Mouse (Mus musculus): ENCODE measurements around the gene Gsg1l. TPM values are rescaled to one million over a fixed set of nuclear protein-coding genes. Genes with fewer than 3 reads are reported as not detected.

The Gsg1l gene
- polyA plus RNA-seq, 1 experiment, result 0.20 TPM

DNA sequence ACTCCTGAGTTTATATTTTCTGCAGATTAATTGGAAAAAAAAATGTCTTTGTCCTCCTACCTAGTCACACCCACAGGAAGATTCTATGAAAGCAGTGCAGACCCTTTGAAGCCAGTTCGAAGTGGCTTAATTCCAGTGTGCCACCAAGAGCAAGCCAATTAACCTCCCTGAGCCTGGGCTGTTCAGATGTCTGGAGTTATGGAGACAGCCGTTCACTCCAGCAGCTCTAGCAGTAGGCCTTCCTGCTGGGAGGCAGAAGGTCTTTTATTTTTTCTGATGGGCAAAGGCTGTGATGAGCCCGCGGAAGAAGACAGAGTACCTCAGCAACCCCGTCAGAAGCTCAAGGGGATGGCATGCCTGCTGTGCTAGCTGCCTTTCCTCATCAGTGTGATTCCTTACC is 127.2 kb downstream of the Gsg1l start:
- 79% methylated on average over 5 of the region's 5 CpGs for WGBS

DNA sequence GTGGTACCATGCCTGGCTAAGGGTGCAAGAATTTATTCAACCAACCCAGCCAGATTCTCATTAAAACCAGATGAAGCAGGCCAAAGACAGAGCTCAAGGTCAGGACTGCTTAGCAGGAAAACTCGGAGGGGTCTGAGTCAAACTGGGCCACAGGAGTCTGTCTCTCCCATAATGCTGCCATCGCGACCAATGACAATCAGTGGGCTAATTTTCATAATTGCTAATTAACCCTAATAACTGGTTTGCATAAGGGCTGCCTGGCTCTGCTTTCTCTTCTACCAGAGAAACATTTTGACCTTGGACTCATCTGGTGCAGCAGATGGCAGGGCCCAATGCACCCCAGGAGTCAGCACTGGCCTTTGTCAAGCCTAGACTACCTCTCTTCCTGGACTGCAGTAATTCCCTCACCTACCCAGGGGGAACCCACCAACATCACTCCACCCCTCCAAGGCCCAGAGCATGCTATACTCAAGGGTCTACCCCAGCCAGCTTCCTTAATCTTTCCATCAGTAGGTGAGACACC is 127.8 kb downstream of the Gsg1l start:
- WGBS, result 76% methylated on average over 3 of the region's 3 CpGs
- no peaks in the 10 kb centered on the region for H3K27me3 ChIP-seq (ENCODE audit: control insufficient read depth, insufficient read depth, low read length)
- H3K36me3 ChIP-seq (ENCODE audit: control insufficient read depth, insufficient read depth, low read length), result no peaks in the 10 kb centered on the region
- no peak for TF ChIP-seq CTCF (IDR thresholded peaks at IDR 0.05; ENCODE audit: extremely low read depth, insufficient read length, insufficient replicate concordance, low read depth, low read length)
- H3K4me3 ChIP-seq (ENCODE audit: low read depth, low read length), result no peak overlapping the region
- no peak overlapping the region for H3K27ac ChIP-seq (ENCODE audit: insufficient read depth, low read depth, low read length)
- no peaks in the 10 kb centered on the region for H3K4me1 ChIP-seq (ENCODE audit: control insufficient read depth, insufficient read depth, insufficient read length, low read length)

More for the DNA sequence above, 127.2 kb downstream of the Gsg1l start:
- no peak for TF ChIP-seq POLR2A (IDR thresholded peaks at IDR 0.05; ENCODE audit: low read depth, low read length)
- no peak for TF ChIP-seq CTCF (IDR thresholded peaks at IDR 0.05; ENCODE audit: extremely low read depth, insufficient read length, insufficient replicate concordance, low read depth, low read length)
- no peak overlapping the region for H3K27ac ChIP-seq (ENCODE audit: insufficient read depth, low read depth, low read length)
- no peak overlapping the region for H3K4me3 ChIP-seq (ENCODE audit: low read depth, low read length)
- no peaks in the 10 kb centered on the region for H3K4me1 ChIP-seq (ENCODE audit: control insufficient read depth, insufficient read depth, insufficient read length, low read length)
- no peaks in the 10 kb centered on the region for H3K36me3 ChIP-seq (ENCODE audit: control insufficient read depth, insufficient read depth, low read length)
- no peaks in the 10 kb centered on the region for H3K27me3 ChIP-seq (ENCODE audit: control insufficient read depth, insufficient read depth, low read length)

DNA sequence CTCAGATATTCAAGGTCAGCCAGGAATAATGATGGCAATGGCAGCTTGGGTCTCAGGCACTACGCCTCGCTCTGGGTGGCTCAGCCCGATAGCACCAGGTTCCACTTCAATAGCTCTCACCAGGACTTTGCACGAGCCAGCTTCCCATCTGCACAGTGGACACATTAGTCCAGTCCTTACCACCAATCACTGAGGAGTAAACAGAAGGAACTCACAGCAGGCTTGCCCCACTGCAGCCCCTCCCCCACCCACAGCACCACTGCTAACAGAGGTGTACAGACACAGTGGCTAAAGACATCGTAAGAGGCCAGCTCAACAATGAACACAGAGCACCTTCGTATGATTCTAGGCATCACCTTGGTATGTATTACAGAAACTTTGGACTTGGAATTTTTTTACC is 128.4 kb downstream of the Gsg1l start:
- TF ChIP-seq CTCF (IDR thresholded peaks at IDR 0.05; ENCODE audit: extremely low read depth, insufficient read length, insufficient replicate concordance, low read depth, low read length) (no peak), POLR2A (IDR thresholded peaks at IDR 0.05; ENCODE audit: low read depth, low read length) (no peak)
- WGBS, result 71% methylated on average over 6 of the region's 6 CpGs
- H3K36me3 ChIP-seq (ENCODE audit: control insufficient read depth, insufficient read depth, low read length), result no peaks in the 10 kb centered on the region

DNA sequence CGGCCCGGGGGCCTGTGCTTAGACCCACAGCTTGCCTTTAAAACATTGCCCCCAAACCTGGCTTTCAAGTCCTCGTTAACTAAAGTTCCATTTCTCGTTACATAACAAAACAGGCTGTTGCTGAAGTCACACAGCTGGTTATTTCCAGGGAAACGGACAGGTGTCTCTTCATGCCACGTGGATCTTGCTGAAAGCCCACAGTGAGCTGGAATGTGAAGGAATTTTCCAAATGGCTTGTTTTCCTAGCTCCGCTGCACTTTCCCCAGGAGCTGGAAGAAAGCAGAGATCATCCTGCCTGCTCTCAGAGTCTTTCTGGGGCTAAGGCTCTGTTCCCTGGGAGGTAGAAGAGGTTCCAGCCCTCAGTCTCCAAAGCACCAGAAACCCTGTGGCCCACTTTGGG is 130.3 kb downstream of the Gsg1l start:
- no peaks in the 10 kb centered on the region for H3K27me3 ChIP-seq (ENCODE audit: control insufficient read depth, insufficient read depth, low read length)
- no peaks in the 10 kb centered on the region for H3K36me3 ChIP-seq (ENCODE audit: control insufficient read depth, insufficient read depth, low read length)
- no peaks in the 10 kb centered on the region for H3K4me1 ChIP-seq (ENCODE audit: control insufficient read depth, insufficient read depth, insufficient read length, low read length)
- TF ChIP-seq CTCF (IDR thresholded peaks at IDR 0.05; ENCODE audit: extremely low read depth, insufficient read length, insufficient replicate concordance, low read depth, low read length), result no peak
- TF ChIP-seq POLR2A (IDR thresholded peaks at IDR 0.05; ENCODE audit: low read depth, low read length), result no peak
- WGBS, result 81% methylated on average over 7 of the region's 7 CpGs
- H3K27ac ChIP-seq (ENCODE audit: insufficient read depth, low read depth, low read length), result no peak overlapping the region
- H3K4me3 ChIP-seq (ENCODE audit: low read depth, low read length), result no peak overlapping the region

More for the DNA sequence above, 128.4 kb downstream of the Gsg1l start:
- Histone ChIP-seq H3K27me3 (ENCODE audit: control insufficient read depth, insufficient read depth, low read length) (no peaks in the 10 kb centered on the region), H3K4me1 (ENCODE audit: control insufficient read depth, insufficient read depth, insufficient read length, low read length) (no peaks in the 10 kb centered on the region), H3K4me3 (ENCODE audit: low read depth, low read length) (no peak overlapping the region), H3K27ac (ENCODE audit: insufficient read depth, low read depth, low read length) (no peak overlapping the region)

DNA sequence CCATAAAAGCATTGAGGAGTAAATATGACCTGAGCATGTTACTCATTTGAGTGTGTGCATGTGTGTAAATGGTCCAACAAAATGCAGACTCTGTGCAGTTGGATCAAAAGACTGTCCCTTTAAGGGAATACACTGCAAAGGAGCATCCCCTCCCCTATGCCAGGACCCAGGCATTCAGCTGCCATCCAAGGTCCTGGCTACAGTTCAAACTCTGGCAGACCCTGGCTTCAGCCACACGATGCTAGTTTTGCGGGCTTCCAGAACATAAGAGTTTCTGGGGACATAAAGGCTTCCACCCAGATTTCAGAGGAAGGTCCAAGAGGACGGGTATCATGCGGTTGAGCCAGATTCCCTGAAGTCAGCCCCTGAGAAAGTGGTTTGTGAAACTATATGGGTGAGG is 133.2 kb downstream of the Gsg1l start:
- Histone ChIP-seq H3K4me3 (ENCODE audit: low read depth, low read length) (no peak overlapping the region), H3K27ac (ENCODE audit: insufficient read depth, low read depth, low read length) (no peak overlapping the region), H3K36me3 (ENCODE audit: control insufficient read depth, insufficient read depth, low read length) (no peaks in the 10 kb centered on the region), H3K27me3 (ENCODE audit: control insufficient read depth, insufficient read depth, low read length) (no peaks in the 10 kb centered on the region), H3K4me1 (ENCODE audit: control insufficient read depth, insufficient read depth, insufficient read length, low read length) (no peaks in the 10 kb centered on the region)
- TF ChIP-seq CTCF (IDR thresholded peaks at IDR 0.05; ENCODE audit: extremely low read depth, insufficient read length, insufficient replicate concordance, low read depth, low read length) (no peak), POLR2A (IDR thresholded peaks at IDR 0.05; ENCODE audit: low read depth, low read length) (no peak)
- 73% methylated on average over 4 of the region's 4 CpGs for WGBS

DNA sequence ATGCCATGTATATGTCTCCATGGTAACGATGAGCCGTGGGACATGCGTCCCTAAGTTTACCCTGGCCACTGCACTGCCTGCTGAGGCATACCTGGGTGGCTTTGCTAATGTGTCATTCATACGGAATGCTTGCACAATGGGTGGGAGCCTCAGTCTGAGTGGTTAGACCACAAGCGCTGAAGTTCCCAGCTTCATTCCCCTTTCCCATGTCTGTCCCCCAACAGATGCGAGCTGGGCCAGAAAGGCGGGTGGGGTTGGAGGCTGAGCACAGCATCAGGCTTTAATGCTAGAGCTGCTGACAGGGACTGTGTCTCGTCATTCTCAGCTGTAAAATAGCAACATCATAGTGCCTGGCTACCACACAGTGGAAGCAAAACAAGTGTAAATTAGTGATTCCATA is 136.3 kb downstream of the Gsg1l start:
- TF ChIP-seq CTCF (IDR thresholded peaks at IDR 0.05; ENCODE audit: extremely low read depth, insufficient read length, insufficient replicate concordance, low read depth, low read length), result no peak
- H3K4me1 ChIP-seq (ENCODE audit: control insufficient read depth, insufficient read depth, insufficient read length, low read length), result no peaks in the 10 kb centered on the region
- 65% methylated on average over 8 of the region's 8 CpGs for WGBS
- no peak overlapping the region for H3K4me3 ChIP-seq (ENCODE audit: low read depth, low read length)
- no peaks in the 10 kb centered on the region for H3K36me3 ChIP-seq (ENCODE audit: control insufficient read depth, insufficient read depth, low read length)
- H3K27me3 ChIP-seq (ENCODE audit: control insufficient read depth, insufficient read depth, low read length), result no peaks in the 10 kb centered on the region
- no peak overlapping the region for H3K27ac ChIP-seq (ENCODE audit: insufficient read depth, low read depth, low read length)

DNA sequence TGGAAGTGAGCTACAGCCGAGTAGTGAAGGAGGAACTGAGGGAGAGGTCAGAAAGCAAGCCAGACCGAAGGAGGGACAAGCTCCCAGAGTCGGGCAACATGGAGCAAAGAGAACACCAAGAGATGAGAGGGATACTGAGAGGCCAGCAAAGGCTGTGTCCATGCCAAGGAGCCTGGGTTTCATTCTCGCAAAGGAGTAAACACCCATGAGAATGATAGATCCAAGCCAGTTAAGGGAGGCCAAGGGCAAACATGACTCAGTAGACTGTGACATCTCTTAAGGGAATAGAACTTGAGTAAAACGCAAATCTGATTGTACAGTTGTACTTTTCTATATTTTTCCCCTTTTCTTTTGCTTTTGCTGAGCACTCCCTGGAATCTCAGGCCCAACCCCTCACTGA is 137.6 kb downstream of the Gsg1l start:
- TF ChIP-seq CTCF (IDR thresholded peaks at IDR 0.05; ENCODE audit: extremely low read depth, insufficient read length, insufficient replicate concordance, low read depth, low read length) (no peak), POLR2A (IDR thresholded peaks at IDR 0.05; ENCODE audit: low read depth, low read length) (no peak)

DNA sequence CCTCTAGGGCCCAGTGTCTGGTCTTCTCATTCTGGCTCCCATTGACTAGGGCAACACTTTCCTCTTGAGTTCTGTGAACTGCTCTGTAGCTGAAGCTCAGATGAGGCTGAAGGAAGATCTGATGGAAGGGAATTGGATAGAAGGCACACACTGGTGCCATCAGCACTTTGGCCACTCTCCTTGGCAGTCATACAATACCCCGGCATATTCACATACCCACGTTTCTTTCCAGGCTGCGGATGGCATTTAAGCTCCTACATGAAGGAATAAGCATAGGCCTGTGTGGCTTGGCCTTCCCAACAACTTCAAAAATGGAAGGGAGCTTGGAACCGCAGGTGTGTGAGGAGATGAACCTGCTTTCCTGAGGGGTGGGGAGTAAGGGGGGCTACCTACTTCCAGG is 138.7 kb downstream of the Gsg1l start:
- no peak for TF ChIP-seq CTCF (IDR thresholded peaks at IDR 0.05; ENCODE audit: extremely low read depth, insufficient read length, insufficient replicate concordance, low read depth, low read length)
- no peak for TF ChIP-seq POLR2A (IDR thresholded peaks at IDR 0.05; ENCODE audit: low read depth, low read length)
- WGBS, result 89% methylated on average over 4 of the region's 4 CpGs
- Histone ChIP-seq H3K27me3 (ENCODE audit: control insufficient read depth, insufficient read depth, low read length) (no peaks in the 10 kb centered on the region), H3K27ac (ENCODE audit: insufficient read depth, low read depth, low read length) (no peak overlapping the region), H3K36me3 (ENCODE audit: control insufficient read depth, insufficient read depth, low read length) (no peaks in the 10 kb centered on the region), H3K4me1 (ENCODE audit: control insufficient read depth, insufficient read depth, insufficient read length, low read length) (no peaks in the 10 kb centered on the region), H3K4me3 (ENCODE audit: low read depth, low read length) (no peak overlapping the region)

More for the DNA sequence above, 137.6 kb downstream of the Gsg1l start:
- Histone ChIP-seq H3K4me1 (ENCODE audit: control insufficient read depth, insufficient read depth, insufficient read length, low read length) (no peaks in the 10 kb centered on the region), H3K36me3 (ENCODE audit: control insufficient read depth, insufficient read depth, low read length) (no peaks in the 10 kb centered on the region), H3K4me3 (ENCODE audit: low read depth, low read length) (no peak overlapping the region), H3K27ac (ENCODE audit: insufficient read depth, low read depth, low read length) (no peak overlapping the region), H3K27me3 (ENCODE audit: control insufficient read depth, insufficient read depth, low read length) (no peaks in the 10 kb centered on the region)
- 75% methylated on average over 5 of the region's 5 CpGs for WGBS

Data from small intestine, adult 2 months (tissue).